10 mouse cellular contexts compared by ENCODE assay signal in the genomic region with DNA sequence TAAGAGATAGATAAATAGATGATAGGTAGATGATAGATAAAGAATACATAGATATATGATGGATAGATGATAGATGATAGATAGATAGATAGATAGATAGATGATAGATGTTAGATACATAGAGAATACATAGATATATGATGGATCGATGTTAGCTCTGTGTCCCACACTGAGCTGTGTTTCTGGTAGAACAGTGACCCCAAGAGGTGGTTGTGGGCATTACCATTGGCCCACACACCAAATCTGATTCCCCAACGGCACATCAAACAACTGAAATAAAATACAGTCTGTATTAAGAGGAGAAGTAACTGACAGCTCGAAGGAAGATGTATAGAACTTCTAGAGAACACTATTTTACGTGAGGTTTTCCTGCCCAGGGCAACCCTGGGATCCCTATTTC. TPM values are rescaled to one million over a fixed set of nuclear protein-coding genes. Genes with fewer than 3 reads are reported as not detected.
DNase-seq lines count a peak whose midpoint lies in the region; ATAC-seq and TF ChIP-seq lines count a peak whose summit lies in the region.
"Had no signal": no experiment of that assay in that cellular context is flagged by ENCODE, and none has a peak within 500 bp of the region (broad histone marks: within the 10 kb centered on the region; RNA-seq: fewer than 3 reads in every experiment).

No protein-coding gene starts in this region.

- ATAC-seq in megakaryocyte, adult 5-6 weeks (ENCODE audit: poor library complexity, severe bottlenecking) = 0 out of 2 replicates have a peak, but pooled peaks have one; percentile 45
- ATAC-seq in monocyte, adult 5-6 weeks (replicated peaks; ENCODE audit: insufficient number of reproducible peaks, low FRiP score, low TSS enrichment, poor library complexity, severe bottlenecking) = no peak

- no peak overlapping the region for H3K27ac ChIP-seq in cortical plate, adult 2 months (ENCODE audit: insufficient read depth, low read length)
- H3K27ac ChIP-seq: heart, embryonic 15.5 days had no signal

- DNase-seq in gastrocnemius, postnatal 10 days = peak; percentile 39
- no peak for DNase-seq in gastrocnemius, postnatal 14 days
- peak; percentile 24 to 28 for DNase-seq in urinary bladder, postnatal 36 days (ENCODE audit: low spot score in 2 of 2)
- DNase-seq in urinary bladder, postnatal 14 days (ENCODE audit: low spot score) = no peak
- peak; percentile 71 for DNase-seq in layer of hippocampus, adult 11-12 months (ENCODE audit: low spot score)

- TF ChIP-seq POLR2A in cortical plate, adult 2 months (IDR thresholded peaks at IDR 0.05; ENCODE audit: extremely low read depth, insufficient read depth, low read length) = no peak

- peak; percentile 94 for TF ChIP-seq CTCF in cortical plate, adult 2 months (IDR thresholded peaks at IDR 0.05; ENCODE audit: extremely low read depth, insufficient read depth, low read length)

- H3K4me1 ChIP-seq in cortical plate, adult 2 months (ENCODE audit: control insufficient read depth, insufficient read depth, low read length) = no peaks in the 10 kb centered on the region
- H3K4me1 ChIP-seq: heart, embryonic 15.5 days had no signal

- intact Hi-C loops in gastrocnemius, postnatal 14 days (cut with DNase I; ENCODE audit: low total_unique reads) = loop anchor here (5.0 kb wide), 2 partner anchors 334 to 429 kb away; no protein-coding TSS in a partner anchor

- H3K4me3 ChIP-seq in cortical plate, adult 2 months (ENCODE audit: insufficient read depth, low read length) = no peak overlapping the region
- H3K4me3 ChIP-seq: heart, embryonic 15.5 days; myocyte had no signal

RNA-seq across cellular contexts. Expression of a gene that starts 29.9 kb away (rescaled TPM):
- total RNA-seq in gastrocnemius, postnatal 10 days (2021) = 10 to 100 TPM; 17.3 to 21.9 TPM
- total RNA-seq in gastrocnemius, postnatal 14 days (2021) = 10 to 100 TPM in 1 of 2 experiments, 1 to 10 TPM in 1; 9.5 to 13.4 TPM
- polyA plus RNA-seq in cortical plate, adult 2 months (2012; rRNA removed) = 90.4 and 92.1 TPM in 2 replicates
- total RNA-seq in megakaryocyte, adult 5-6 weeks (2015) = 2.0 and 3.1 TPM in 2 replicates
- 4.2 and 4.8 TPM in 2 replicates for total RNA-seq in megakaryocyte, adult 5-6 weeks (2017)
- 7.4 to 11.1 TPM (median 10.7 TPM) in 3 replicates for total RNA-seq in monocyte, adult 5-6 weeks (2017)

Comparison
In these comparisons a context has a peak if more than half of its experiments do, and no peak if none do; other contexts are left out.
1. DNase-seq: peak in gastrocnemius, postnatal 10 days (single experiment), urinary bladder, postnatal 36 days (2 of 2) and layer of hippocampus, adult 11-12 months (single experiment); none in gastrocnemius, postnatal 14 days (single experiment) and urinary bladder, postnatal 14 days (single experiment).